In the genomic region with DNA sequence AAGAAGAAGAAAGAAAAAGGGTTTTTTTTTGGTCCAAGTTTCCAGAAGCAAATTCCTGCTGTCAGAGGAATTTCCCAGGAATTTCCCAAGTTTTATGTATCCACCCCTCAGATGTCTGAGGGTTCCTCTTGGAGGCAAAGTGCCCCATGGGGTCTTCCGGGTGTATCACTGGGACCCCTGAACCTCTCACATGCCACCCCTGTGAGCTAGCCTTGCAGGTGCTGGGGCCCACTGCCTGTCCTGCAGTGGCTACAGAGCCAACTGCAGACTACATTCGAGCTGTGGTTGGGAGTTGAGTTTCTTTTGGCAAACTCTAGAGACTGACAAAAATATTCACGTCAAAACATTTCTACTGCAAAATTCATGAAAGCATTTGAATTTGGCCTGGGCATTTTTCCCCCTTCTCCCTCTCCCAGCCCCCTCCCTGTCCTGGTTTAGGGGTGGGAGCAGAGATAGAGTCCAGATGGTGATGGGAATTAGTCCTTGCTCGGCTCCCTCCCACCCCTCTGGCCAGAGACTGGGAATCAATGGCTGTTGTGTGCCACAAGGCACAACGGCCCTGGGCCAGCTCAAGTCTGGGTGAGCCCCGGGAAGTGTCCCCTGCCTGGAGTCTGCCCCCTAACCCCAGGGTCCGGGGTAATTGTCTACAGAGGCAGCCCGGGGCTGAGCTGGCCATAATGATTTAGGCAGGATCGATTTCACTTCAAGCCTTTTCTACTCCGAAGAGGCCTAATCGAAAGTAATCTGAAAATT, we compare ENCODE assay signal across 12 mouse cellular contexts.
DNase-seq lines count a peak whose midpoint lies in the region; ATAC-seq and TF ChIP-seq lines count a peak whose summit lies in the region.
"Had no signal": no experiment of that assay in that cellular context is flagged by ENCODE, and none has a peak within 500 bp of the region (broad histone marks: within the 10 kb centered on the region; RNA-seq: fewer than 3 reads in every experiment).

No protein-coding gene starts in this region.

- H3K27ac ChIP-seq in hindbrain, embryonic 12.5 days = 0 out of 2 replicates have a peak overlapping the region, but pooled peaks have one; percentile 41
- H3K27ac ChIP-seq in hindbrain, embryonic 16.5 days (ENCODE audit: low read depth, low read length) = no peak overlapping the region
- H3K27ac ChIP-seq in midbrain, embryonic 13.5 days = no peak overlapping the region
- no peak overlapping the region for H3K27ac ChIP-seq in midbrain, embryonic 16.5 days (ENCODE audit: low read length)
- no peak overlapping the region for H3K27ac ChIP-seq in hindbrain, postnatal 0 days
- H3K27ac ChIP-seq in stomach, postnatal 0 days (replicated peaks) = peak overlapping the region; percentile 78

- H3K9me3 ChIP-seq in hindbrain, embryonic 12.5 days (replicated peaks) = no peaks in the 10 kb centered on the region
- H3K9me3 ChIP-seq in hindbrain, embryonic 16.5 days (ENCODE audit: control insufficient read depth, low read length) = no peaks in the 10 kb centered on the region
- no peaks in the 10 kb centered on the region for H3K9me3 ChIP-seq in midbrain, embryonic 13.5 days
- no peaks in the 10 kb centered on the region for H3K9me3 ChIP-seq in midbrain, embryonic 16.5 days (replicated peaks; ENCODE audit: control insufficient read depth, low read length, poor library complexity, severe bottlenecking)
- no peaks in the 10 kb centered on the region for H3K9me3 ChIP-seq in hindbrain, postnatal 0 days (ENCODE audit: low read length)
- H3K9me3 ChIP-seq in stomach, postnatal 0 days (ENCODE audit: control insufficient read depth, low read length) = no peaks in the 10 kb centered on the region
- H3K9me3 ChIP-seq: midbrain, embryonic 10.5 days had no signal

- TF ChIP-seq EP300 in stomach, postnatal 0 days (optimal IDR thresholded peaks at IDR 0.05) = no peak

- WGBS in hindbrain, embryonic 12.5 days = 36% methylated on average over 11 of the region's 11 CpGs
- WGBS in hindbrain, embryonic 16.5 days = 52% methylated on average over 11 of the region's 11 CpGs
- WGBS in midbrain, embryonic 13.5 days = 51% methylated on average over 11 of the region's 11 CpGs
- WGBS in midbrain, embryonic 16.5 days = 55% methylated on average over 11 of the region's 11 CpGs
- 45% methylated on average over 11 of the region's 11 CpGs for WGBS in hindbrain, postnatal 0 days
- 31% methylated on average over 11 of the region's 11 CpGs for WGBS in stomach, postnatal 0 days

- no peak overlapping the region for H3K9ac ChIP-seq in hindbrain, embryonic 12.5 days
- no peak overlapping the region for H3K9ac ChIP-seq in hindbrain, embryonic 16.5 days (ENCODE audit: low read depth, low read length)
- H3K9ac ChIP-seq in midbrain, embryonic 13.5 days (replicated peaks) = no peak overlapping the region
- H3K9ac ChIP-seq in midbrain, embryonic 16.5 days (ENCODE audit: low read depth, low read length) = no peak overlapping the region
- H3K9ac ChIP-seq in hindbrain, postnatal 0 days (replicated peaks; ENCODE audit: low read length) = no peak overlapping the region
- H3K9ac ChIP-seq in stomach, postnatal 0 days (ENCODE audit: low read length) = no peak overlapping the region

- no peaks in the 10 kb centered on the region for H3K36me3 ChIP-seq in hindbrain, embryonic 12.5 days
- H3K36me3 ChIP-seq in hindbrain, embryonic 16.5 days (ENCODE audit: control insufficient read depth, insufficient read depth, low read length) = no peaks in the 10 kb centered on the region
- H3K36me3 ChIP-seq in midbrain, embryonic 13.5 days = no peaks in the 10 kb centered on the region
- no peaks in the 10 kb centered on the region for H3K36me3 ChIP-seq in midbrain, embryonic 16.5 days (ENCODE audit: control insufficient read depth, insufficient read depth, low read length)
- no peaks in the 10 kb centered on the region for H3K36me3 ChIP-seq in hindbrain, postnatal 0 days (ENCODE audit: insufficient read depth, low read length)
- H3K36me3 ChIP-seq in stomach, postnatal 0 days (ENCODE audit: control insufficient read depth, insufficient read depth, low read length) = no peaks in the 10 kb centered on the region
- H3K36me3 ChIP-seq: midbrain, embryonic 10.5 days had no signal

- TF ChIP-seq CTCF in hindbrain, postnatal 0 days (IDR thresholded peaks at IDR 0.05; ENCODE audit: low read depth) = no peak
- no peak for TF ChIP-seq CTCF in stomach, postnatal 0 days (IDR thresholded peaks at IDR 0.05; ENCODE audit: low read depth)

- peaks cover 20% of the 10 kb centered on the region for H3K4me1 ChIP-seq in hindbrain, embryonic 12.5 days
- H3K4me1 ChIP-seq in hindbrain, embryonic 16.5 days (ENCODE audit: control insufficient read depth, insufficient read depth, low read depth, low read length) = peaks cover 2% of the 10 kb centered on the region
- peaks cover 31% of the 10 kb centered on the region for H3K4me1 ChIP-seq in midbrain, embryonic 13.5 days (replicated peaks)
- H3K4me1 ChIP-seq in midbrain, embryonic 16.5 days (ENCODE audit: control insufficient read depth, insufficient read depth, low read length) = 0 out of 2 replicates have a peak, but pooled peaks cover 4% of the 10 kb centered on the region
- H3K4me1 ChIP-seq in hindbrain, postnatal 0 days (ENCODE audit: insufficient read depth, low read length) = no peaks in the 10 kb centered on the region
- H3K4me1 ChIP-seq in stomach, postnatal 0 days (replicated peaks; ENCODE audit: control insufficient read depth, insufficient read depth) = peaks cover 15% of the 10 kb centered on the region; the same call in 1 of the 2 replicates

- H3K4me3 ChIP-seq in hindbrain, embryonic 12.5 days = no peak overlapping the region
- no peak overlapping the region for H3K4me3 ChIP-seq in hindbrain, embryonic 16.5 days (ENCODE audit: low read length)
- H3K4me3 ChIP-seq in midbrain, embryonic 13.5 days (replicated peaks) = no peak overlapping the region
- no peak overlapping the region for H3K4me3 ChIP-seq in midbrain, embryonic 16.5 days (ENCODE audit: low read depth, low read length)
- H3K4me3 ChIP-seq in hindbrain, postnatal 0 days (ENCODE audit: low read length) = no peak overlapping the region
- H3K4me3 ChIP-seq in stomach, postnatal 0 days (ENCODE audit: low read depth, low read length) = no peak overlapping the region
- H3K4me3 ChIP-seq: midbrain, embryonic 10.5 days had no signal

- 0 out of 2 replicates have a peak, but pooled peaks have one; percentile 23 for ATAC-seq in hindbrain, embryonic 12.5 days (ENCODE audit: low FRiP score)
- no peak for ATAC-seq in hindbrain, embryonic 16.5 days
- peak; percentile 32; the same call in 1 of the 2 replicates for ATAC-seq in midbrain, embryonic 13.5 days
- ATAC-seq in midbrain, embryonic 16.5 days = no peak
- ATAC-seq in hindbrain, postnatal 0 days = peak; percentile 40; the same call in 1 of the 2 replicates
- no peak; the same call in 1 of the 2 replicates for ATAC-seq in stomach, postnatal 0 days (ENCODE audit: low FRiP score, low TSS enrichment)

- H3K4me2 ChIP-seq in hindbrain, embryonic 12.5 days (replicated peaks) = no peak overlapping the region
- H3K4me2 ChIP-seq in hindbrain, embryonic 16.5 days (ENCODE audit: low read length) = no peak overlapping the region
- no peak overlapping the region for H3K4me2 ChIP-seq in midbrain, embryonic 13.5 days (replicated peaks)
- no peak overlapping the region for H3K4me2 ChIP-seq in midbrain, embryonic 16.5 days (ENCODE audit: low read length)
- no peak overlapping the region for H3K4me2 ChIP-seq in hindbrain, postnatal 0 days (ENCODE audit: low read depth, low read length)
- H3K4me2 ChIP-seq in stomach, postnatal 0 days (replicated peaks; ENCODE audit: low read depth) = 0 out of 2 replicates have a peak overlapping the region, but pooled peaks have one; percentile 11

- DNase-seq in hindbrain, postnatal 0 days (ENCODE audit: low spot score) = no peak
- DNase-seq in stomach, postnatal 0 days (ENCODE audit: low spot score) = no peak
- no peak for DNase-seq in urinary bladder, adult 2 months (ENCODE audit: low spot score)
- DNase-seq: cerebellum, adult 18-20 months; kidney, adult 8-10 months; spleen, adult 18-20 months; thymus, postnatal 25 days had no signal

- H3K27me3 ChIP-seq in hindbrain, embryonic 12.5 days = no peaks in the 10 kb centered on the region; the same call in 1 of the 2 replicates
- H3K27me3 ChIP-seq in hindbrain, embryonic 16.5 days (replicated peaks; ENCODE audit: control insufficient read depth, insufficient read depth, low read length) = no peaks in the 10 kb centered on the region
- H3K27me3 ChIP-seq in midbrain, embryonic 13.5 days = 0 out of 2 replicates have a peak, but pooled peaks cover 3% of the 10 kb centered on the region
- no peaks in the 10 kb centered on the region for H3K27me3 ChIP-seq in midbrain, embryonic 16.5 days (ENCODE audit: control insufficient read depth, insufficient read depth, low read depth, low read length)
- H3K27me3 ChIP-seq in hindbrain, postnatal 0 days (ENCODE audit: insufficient read depth, low read length) = no peaks in the 10 kb centered on the region
- no peaks in the 10 kb centered on the region for H3K27me3 ChIP-seq in stomach, postnatal 0 days (ENCODE audit: control insufficient read depth, insufficient read depth, low read length)

Comparison
In these comparisons a context has a peak if more than half of its experiments do, and no peak if none do; other contexts are left out.
1. ATAC-seq: peak in hindbrain, embryonic 12.5 days (single experiment), midbrain, embryonic 13.5 days (single experiment) and hindbrain, postnatal 0 days (single experiment); none in hindbrain, embryonic 16.5 days (single experiment), midbrain, embryonic 16.5 days (single experiment) and stomach, postnatal 0 days (single experiment).
2. H3K27ac ChIP-seq: peak in hindbrain, embryonic 12.5 days (single experiment) and stomach, postnatal 0 days (single experiment); none in hindbrain, embryonic 16.5 days (single experiment), midbrain, embryonic 13.5 days (single experiment), midbrain, embryonic 16.5 days (single experiment) and hindbrain, postnatal 0 days (single experiment).